Mouse (Mus musculus): ENCODE measurements around the gene Gm4133. TPM values are rescaled to one million over a fixed set of nuclear protein-coding genes. Genes with fewer than 3 reads are reported as not detected.

The Gm4133 gene
- polyA plus RNA-seq (2015; fragmentation: Illumina TruSeq; extraction: RNeasy Lipid Tissue Mini Kit (QIAGEN cat#74804); ENCODE audit: insufficient read depth, low read depth, low replicate concordance), result not detected

DNA sequence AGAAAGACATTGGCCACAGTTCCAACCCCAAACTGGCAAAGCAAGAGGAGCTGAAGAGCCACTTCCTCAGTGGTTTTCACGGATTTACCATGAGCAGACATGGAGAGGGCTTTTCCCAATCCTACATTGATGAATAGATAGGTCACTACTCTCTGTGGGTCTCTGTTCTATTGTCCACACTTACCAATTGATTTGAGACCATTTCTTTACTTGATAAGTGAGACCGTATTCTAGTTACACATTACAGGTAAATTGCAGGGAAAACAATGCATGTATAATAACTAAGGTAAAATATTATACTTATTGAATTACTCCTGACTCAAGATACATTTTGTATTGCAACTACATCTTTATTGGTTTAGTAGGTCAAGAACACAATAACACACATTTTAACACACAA is at the start of gene Gm4133:
TSS of gene Gm4133 (minus strand) at position 101 of the 400 bp plus-strand sequence.

DNA sequence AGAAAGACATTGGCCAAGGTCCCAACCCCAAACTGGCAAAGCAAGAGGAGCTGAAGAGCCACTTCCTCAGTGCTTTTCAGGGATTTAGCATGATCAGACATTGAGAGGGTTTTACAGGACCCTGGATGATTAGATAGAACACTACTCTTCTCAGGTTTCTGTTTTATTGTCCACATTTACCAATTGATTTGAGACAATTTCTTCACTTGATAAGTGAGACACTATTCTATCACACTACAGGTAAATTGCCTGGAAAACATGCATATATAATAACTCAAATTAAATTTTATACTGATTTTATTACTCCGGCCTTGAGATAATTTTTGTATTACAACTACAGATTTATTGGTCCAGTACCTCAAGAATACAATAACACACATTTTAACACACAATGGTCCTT is 41.4 kb upstream of the Gm4133 start, which contains the start of gene Gm5728:
TSS of gene Gm5728 (minus strand) at position 101 of the 400 bp plus-strand sequence.

Other genes with a start within 250 kb of the Gm4133 start
- gene Vmn1r91, start 234.4 kb downstream of the Gm4133 start, polyA plus RNA-seq (2015; fragmentation: Illumina TruSeq; extraction: RNeasy Lipid Tissue Mini Kit (QIAGEN cat#74804); ENCODE audit: insufficient read depth, low read depth, low replicate concordance), result not detected
- not detected for gene Gm16442, start 211.5 kb downstream of the Gm4133 start, polyA plus RNA-seq (2015; fragmentation: Illumina TruSeq; extraction: RNeasy Lipid Tissue Mini Kit (QIAGEN cat#74804); ENCODE audit: insufficient read depth, low read depth, low replicate concordance)
- not detected for gene Vmn1r93, start 195.0 kb downstream of the Gm4133 start, polyA plus RNA-seq (2015; fragmentation: Illumina TruSeq; extraction: RNeasy Lipid Tissue Mini Kit (QIAGEN cat#74804); ENCODE audit: insufficient read depth, low read depth, low replicate concordance)
- not detected for gene Vmn1r94, start 165.7 kb downstream of the Gm4133 start, polyA plus RNA-seq (2015; fragmentation: Illumina TruSeq; extraction: RNeasy Lipid Tissue Mini Kit (QIAGEN cat#74804); ENCODE audit: insufficient read depth, low read depth, low replicate concordance)
- not detected for gene Vmn1r95, start 140.4 kb downstream of the Gm4133 start, polyA plus RNA-seq (2015; fragmentation: Illumina TruSeq; extraction: RNeasy Lipid Tissue Mini Kit (QIAGEN cat#74804); ENCODE audit: insufficient read depth, low read depth, low replicate concordance)
- not detected for gene Gm6164, start 128.5 kb downstream of the Gm4133 start, polyA plus RNA-seq (2015; fragmentation: Illumina TruSeq; extraction: RNeasy Lipid Tissue Mini Kit (QIAGEN cat#74804); ENCODE audit: insufficient read depth, low read depth, low replicate concordance)
- gene Gm4498, start 100.2 kb downstream of the Gm4133 start, polyA plus RNA-seq (2015; fragmentation: Illumina TruSeq; extraction: RNeasy Lipid Tissue Mini Kit (QIAGEN cat#74804); ENCODE audit: insufficient read depth, low read depth, low replicate concordance), result not detected
- gene Gm5890, start 71.2 kb downstream of the Gm4133 start, polyA plus RNA-seq (2015; fragmentation: Illumina TruSeq; extraction: RNeasy Lipid Tissue Mini Kit (QIAGEN cat#74804); ENCODE audit: insufficient read depth, low read depth, low replicate concordance), result not detected
- not detected for gene Gm5728, start 41.3 kb upstream of the Gm4133 start, polyA plus RNA-seq (2015; fragmentation: Illumina TruSeq; extraction: RNeasy Lipid Tissue Mini Kit (QIAGEN cat#74804); ENCODE audit: insufficient read depth, low read depth, low replicate concordance)
- gene Vmn1r100, start 83.9 kb upstream of the Gm4133 start, polyA plus RNA-seq (2015; fragmentation: Illumina TruSeq; extraction: RNeasy Lipid Tissue Mini Kit (QIAGEN cat#74804); ENCODE audit: insufficient read depth, low read depth, low replicate concordance), result not detected
- not detected for gene Vmn1r101, start 108.5 kb upstream of the Gm4133 start, polyA plus RNA-seq (2015; fragmentation: Illumina TruSeq; extraction: RNeasy Lipid Tissue Mini Kit (QIAGEN cat#74804); ENCODE audit: insufficient read depth, low read depth, low replicate concordance)
- not detected for gene Gm10670, start 140.9 kb upstream of the Gm4133 start, polyA plus RNA-seq (2015; fragmentation: Illumina TruSeq; extraction: RNeasy Lipid Tissue Mini Kit (QIAGEN cat#74804); ENCODE audit: insufficient read depth, low read depth, low replicate concordance)
- gene Vmn1r103, start 176.5 kb upstream of the Gm4133 start, polyA plus RNA-seq (2015; fragmentation: Illumina TruSeq; extraction: RNeasy Lipid Tissue Mini Kit (QIAGEN cat#74804); ENCODE audit: insufficient read depth, low read depth, low replicate concordance), result not detected
- not detected for gene Vmn1r104, start 199.8 kb upstream of the Gm4133 start, polyA plus RNA-seq (2015; fragmentation: Illumina TruSeq; extraction: RNeasy Lipid Tissue Mini Kit (QIAGEN cat#74804); ENCODE audit: insufficient read depth, low read depth, low replicate concordance)
- gene Gm5726, start 211.7 kb upstream of the Gm4133 start, polyA plus RNA-seq (2015; fragmentation: Illumina TruSeq; extraction: RNeasy Lipid Tissue Mini Kit (QIAGEN cat#74804); ENCODE audit: insufficient read depth, low read depth, low replicate concordance), result not detected
- not detected for gene Gm4141, start 242.2 kb upstream of the Gm4133 start, polyA plus RNA-seq (2015; fragmentation: Illumina TruSeq; extraction: RNeasy Lipid Tissue Mini Kit (QIAGEN cat#74804); ENCODE audit: insufficient read depth, low read depth, low replicate concordance)

Data from pancreas, adult 10 weeks (tissue).